Mouse (Mus musculus): ENCODE measurements around the gene Wt1.

Gene Wt1

DNA sequence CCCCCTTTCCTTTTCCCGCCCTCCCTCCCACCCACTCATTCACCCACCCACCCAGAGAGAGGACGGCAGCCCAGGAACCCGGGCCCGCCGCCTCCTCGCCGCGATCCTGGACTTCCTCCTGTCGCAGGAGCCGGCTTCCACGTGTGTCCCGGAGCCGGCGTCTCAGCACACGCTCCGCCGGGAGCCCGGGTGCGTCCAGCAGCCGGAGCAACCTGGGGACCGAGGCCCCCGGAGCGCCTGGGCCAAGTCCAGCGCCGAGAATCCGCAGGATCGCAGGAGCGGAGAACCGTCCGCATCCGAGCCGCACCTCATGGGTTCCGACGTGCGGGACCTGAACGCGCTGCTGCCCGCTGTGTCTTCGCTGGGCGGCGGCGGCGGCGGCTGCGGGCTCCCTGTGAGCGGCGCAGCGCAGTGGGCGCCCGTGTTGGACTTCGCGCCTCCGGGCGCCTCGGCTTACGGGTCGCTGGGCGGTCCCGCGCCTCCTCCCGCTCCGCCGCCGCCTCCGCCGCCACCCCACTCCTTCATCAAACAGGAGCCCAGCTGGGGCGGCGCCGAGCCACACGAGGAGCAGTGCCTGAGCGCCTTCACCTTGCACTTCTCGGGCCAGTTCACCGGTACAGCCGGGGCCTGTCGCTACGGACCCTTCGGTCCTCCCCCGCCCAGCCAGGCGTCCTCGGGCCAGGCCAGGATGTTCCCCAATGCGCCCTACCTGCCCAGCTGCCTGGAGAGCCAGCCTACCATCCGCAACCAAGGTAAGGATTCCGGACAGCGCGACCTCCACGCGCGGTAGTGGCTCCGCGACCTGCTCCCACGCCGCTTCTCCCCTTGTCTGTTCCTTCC lies 582 bp downstream of the Wt1 start:
- no peak for DNase-seq (ENCODE audit: low spot score)

DNA sequence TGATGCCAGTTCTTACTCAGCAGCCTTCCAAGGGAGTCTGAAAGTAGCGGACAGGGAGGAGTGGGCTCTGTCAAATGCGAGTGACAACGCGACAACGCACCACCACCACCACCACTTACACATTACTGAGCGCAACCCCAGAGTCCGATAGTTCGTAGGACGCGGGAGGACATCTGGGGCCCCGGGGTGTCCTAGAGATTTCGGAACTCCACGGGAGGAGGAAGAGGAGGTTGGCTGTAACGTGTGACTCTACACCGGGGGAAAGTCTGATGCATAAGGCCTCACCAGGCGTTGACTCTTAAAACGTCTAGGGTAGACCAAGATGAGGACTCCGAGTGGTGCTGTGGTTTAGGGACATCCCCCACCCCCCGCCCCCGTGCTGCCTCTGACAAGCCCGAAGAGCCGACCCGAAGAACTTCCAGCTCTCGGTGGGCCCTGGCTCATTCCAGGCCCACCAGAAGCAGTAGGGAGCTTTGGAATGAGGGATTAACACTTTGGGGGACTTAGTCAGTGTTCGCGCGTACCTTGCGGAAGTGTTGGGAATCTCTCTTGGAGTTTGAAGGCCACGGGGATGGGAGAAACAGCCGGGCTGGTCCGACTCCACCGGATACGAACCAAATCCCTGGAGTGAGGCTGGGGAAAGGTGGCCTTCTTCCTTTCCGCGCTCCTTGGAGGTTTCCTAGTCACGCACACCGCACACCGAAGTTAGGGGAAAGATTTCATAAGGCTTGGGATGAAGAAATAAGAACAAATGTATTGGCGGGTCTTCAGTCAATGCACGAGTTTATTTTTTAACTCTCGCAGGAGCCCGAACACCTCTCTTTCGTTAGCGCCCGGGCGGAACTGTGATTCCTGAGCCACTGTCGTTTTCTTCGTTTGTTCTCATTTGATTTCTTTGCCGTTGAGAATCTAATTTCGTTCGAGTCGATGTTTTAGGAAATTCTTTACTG lies 1.5 kb downstream of the Wt1 start:
- DNase-seq (ENCODE audit: low spot score): no peak

DNA sequence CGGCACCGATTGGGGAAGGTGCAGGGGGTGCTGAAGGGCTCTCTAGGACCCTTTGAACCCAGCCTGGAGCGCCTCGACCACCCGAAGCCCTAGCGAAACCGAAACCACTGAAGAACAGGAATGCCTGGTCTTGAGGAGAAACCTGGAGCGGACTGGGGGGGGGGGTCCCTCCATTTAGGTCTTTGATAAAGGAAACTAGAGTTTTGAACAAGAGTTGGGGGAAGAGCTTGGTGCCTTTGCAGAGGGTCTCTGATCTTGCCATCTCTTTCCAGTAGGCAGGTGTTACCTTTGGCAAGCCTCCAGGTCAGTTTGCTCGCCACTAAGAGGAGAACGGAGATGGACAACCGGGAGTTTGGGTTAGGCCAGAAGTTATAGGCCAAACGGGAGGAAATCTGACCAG lies 2.2 kb downstream of the Wt1 start:
- no peak for DNase-seq (ENCODE audit: low spot score)

DNA sequence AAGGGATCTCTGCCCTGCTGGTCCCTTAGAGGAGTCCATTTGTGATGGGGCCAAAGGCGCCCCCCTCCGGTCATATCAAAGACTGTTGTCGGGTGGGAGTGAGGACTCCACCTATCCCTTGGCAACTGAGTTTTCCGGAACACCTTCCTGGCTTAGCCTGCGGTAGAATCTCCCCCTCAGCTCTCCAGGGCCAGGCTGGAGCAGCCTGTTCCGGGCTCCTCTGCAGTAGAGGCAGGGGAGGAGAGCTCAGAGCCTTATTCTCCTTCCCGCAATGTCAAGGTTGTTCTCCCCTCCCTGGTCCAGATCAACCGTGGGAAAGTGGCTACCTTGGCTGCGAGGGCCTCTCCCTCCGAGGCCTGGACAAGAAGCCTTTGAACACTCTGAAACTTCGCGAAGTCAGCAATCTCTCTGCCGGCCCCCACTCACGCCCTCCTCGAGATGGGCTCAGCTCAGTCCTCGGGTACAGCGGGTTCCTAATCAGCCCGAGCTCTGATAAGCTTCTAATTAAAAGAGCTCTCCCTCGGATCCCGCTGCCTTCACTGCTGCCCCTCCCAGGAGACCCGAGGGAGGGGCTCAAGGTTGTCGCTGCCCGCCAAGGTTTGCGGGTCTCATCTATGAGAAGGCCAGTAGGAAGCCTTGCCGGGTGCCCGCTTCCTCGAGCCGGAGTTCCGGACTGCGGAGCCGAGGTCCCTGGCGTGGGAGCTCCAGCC lies 4.2 kb downstream of the Wt1 start:
- DNase-seq (ENCODE audit: low spot score): no peak

DNA sequence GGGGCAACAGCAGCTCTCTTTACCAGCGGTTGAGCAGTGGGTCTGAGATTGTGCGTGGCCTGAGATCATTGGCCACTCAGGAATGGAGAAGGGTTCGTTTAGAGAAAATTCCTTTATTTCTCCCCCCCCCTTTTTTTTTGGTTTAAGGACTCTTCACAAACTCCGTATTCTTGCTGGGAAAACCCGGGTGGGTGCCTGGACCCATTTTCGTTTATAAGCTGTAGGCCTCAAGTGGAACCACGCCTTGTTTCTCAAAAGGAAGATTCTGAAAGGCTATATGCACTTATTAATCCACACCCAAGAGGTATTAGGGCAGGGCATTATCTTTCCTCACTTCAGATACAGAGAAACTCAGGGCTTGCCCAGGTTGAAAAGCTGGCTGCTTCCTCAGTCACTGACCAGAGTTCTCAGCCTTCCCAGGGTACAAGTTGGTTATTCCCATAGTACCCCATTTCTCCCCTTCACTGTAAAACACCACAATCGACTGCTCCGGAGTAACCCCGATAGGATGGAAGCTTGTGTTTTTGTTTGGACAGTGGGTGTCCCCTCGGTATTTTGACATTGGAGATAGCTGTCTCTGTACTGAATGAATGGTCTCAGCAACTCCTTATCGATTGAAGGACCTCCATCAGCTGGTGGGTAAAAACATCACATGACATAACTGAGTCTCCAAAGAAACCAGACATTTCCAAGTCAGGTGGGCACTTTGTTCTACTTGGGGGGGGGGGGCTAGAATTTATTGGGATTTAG lies 4.9 kb downstream of the Wt1 start:
- no peak for DNase-seq (ENCODE audit: low spot score)

DNA sequence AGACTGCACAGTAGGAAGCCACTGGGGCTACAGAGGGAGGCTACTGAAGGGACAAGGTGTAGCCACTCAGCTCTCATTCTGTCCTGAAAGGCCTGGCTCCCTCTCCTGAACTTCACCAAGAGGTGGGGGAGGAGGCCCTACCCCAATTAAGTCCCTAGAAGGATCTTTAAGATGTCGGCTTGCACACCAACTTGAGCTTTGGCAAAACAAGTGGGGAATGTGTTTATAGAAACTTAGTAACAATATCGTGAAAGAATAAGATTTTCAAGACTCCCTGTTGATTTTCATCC lies 5.4 kb downstream of the Wt1 start:
- DNase-seq (ENCODE audit: low spot score): no peak

DNA sequence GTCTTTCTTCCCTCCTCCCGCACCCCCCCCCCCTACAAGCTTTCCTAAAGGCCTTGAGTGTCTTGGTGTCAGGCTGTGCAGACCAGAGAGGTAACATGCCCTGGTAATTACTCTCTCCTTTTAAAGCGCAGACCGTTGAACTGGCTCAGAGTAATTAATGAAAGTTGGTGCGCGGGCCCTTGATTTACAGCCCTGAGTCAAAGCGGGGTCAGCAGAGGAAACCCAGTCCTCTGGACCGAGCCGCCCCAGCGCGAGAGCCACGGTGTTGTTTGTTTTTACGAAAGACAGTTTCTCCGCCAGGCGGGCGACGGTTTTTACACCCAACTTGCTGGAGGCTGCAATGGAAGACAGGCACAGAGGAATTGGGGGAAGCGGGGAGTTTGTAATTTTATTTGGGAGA lies 6.0 kb downstream of the Wt1 start:
- peak; percentile 66 for DNase-seq (ENCODE audit: low spot score)

DNA sequence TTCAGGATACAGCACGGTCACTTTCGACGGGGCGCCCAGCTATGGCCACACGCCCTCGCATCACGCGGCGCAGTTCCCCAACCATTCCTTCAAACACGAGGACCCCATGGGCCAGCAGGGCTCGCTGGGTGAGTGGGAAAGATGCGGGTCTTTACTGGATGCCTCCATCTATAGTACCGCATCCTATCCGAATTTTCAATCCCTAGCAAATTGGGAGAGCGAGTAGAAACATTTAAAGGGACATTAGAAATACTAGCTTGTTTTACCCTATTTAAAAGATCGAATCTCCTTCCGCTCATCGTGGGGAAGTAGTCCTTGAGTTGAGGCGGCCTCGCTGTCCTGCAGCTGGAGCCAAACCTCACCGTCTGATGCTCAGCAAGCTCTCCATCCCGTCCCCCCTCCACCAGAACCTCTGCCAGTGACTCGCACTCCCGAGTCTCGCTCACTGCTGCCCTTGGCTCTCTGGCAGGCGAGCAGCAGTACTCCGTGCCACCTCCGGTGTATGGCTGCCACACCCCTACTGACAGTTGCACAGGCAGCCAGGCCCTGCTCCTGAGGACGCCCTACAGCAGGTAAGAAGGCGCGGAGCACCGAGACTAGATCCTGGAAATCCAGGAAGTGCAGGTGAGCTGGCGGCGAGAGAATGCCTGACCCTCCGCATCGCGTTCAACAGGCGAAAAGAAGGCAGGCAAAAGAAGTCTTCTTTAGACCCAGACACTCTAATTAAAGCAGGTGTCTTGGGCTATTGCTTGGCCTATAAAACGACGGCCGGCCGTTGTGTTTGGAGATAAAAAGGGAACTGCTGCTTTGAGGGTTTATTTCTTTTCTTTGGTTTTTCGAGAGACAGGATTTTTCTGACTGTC lies 6.8 kb downstream of the Wt1 start:
- DNase-seq (ENCODE audit: low spot score): no peak

DNA sequence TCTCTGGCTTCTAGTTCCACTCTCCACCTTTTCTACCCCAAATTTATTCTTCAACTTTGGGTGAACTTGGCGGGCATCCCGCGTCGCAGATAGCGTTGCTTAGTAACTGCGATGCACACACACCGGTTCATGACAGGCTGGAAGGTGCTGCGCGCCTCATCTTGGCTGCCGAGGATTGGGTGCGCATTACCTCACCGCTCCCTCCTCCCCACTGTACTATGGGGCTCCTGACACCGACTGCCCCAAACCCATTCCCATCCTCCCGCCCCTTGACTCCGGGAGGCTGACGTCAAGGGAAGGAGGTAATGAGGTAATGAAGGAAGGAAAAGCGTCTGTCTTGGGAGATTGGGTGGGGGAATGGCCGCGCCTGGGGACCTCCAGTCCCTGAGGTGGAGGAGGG lies 8.0 kb downstream of the Wt1 start:
- DNase-seq (ENCODE audit: low spot score): no peak

DNA sequence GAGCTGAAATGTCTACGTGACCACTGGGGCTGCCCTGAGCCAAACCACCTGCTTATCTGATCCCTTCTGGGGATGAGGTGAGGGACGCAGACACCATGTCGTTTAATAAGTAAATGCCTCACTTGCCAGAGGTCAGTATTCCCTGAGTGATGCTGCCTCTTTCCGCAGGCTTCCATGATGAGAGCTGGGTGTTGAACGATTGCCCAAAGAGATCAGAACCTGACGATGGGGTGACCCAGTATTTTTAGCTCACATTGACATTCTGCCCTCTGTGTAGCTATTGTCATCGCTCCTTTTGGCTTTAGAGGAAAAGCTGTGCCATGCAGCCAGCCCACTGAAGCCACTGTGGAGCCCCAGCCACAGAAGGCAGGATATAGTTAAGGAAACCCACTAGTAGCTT lies 13.1 kb downstream of the Wt1 start:
- no peak for DNase-seq (ENCODE audit: low spot score)

DNA sequence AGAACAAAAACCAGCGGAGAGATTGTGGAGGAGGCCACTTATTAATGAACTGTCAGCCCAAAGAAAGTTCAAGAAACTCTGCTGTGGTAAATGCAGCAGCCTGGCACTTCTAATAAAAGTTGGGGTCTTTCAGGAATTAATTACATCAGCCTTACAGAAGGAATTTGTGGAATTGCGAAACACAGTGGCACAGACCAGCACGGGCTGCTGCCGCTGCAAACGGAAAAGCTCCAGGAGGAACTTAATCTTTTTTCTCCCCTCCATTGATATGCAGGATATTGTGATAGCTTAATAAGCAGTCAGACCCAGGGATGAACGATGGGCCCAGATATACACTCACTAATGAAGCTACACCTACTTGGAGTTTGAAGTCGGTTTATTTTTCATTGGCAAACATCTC lies 15.0 kb downstream of the Wt1 start:
- no peak for DNase-seq (ENCODE audit: low spot score)

DNA sequence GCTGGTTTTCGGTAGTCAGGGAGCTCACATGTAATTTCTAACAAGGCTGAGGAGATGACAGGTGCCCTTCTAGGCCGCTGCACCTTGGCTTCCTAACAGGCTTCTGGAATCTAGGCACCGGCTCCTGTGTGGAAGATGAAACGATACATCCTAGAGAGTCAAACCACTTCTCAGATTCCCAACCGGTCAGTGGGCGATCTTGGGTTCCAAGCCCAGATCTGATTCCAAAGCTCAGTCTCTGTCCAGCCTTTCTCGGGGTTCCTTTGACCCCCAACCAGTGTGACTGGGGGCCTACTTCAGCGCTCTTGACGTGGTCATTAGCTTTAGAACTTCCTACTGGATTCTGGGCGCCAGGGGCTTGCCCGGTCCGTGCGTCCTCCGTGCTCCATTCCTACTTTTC lies 17.4 kb downstream of the Wt1 start:
- no peak for DNase-seq (ENCODE audit: low spot score)

DNA sequence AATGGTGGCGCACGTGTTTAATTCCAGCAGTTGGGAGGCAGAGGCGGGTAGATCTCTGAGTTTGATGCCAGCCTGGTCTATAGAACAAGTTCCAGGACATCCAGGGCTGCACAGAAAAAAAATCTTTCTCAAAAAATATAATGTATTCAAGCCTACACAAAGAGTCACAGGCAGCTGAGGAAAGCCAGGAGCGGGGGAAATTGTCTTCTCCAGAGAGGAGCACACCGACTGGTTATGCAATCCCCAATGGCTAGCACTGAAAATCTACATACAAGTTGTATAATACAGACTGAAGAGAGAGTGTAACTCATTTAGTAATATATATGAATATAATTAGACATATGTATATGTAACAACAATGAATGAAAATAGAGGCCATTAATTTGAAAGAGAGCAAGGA lies 25.2 kb downstream of the Wt1 start:
- DNase-seq (ENCODE audit: low spot score): no peak

DNA sequence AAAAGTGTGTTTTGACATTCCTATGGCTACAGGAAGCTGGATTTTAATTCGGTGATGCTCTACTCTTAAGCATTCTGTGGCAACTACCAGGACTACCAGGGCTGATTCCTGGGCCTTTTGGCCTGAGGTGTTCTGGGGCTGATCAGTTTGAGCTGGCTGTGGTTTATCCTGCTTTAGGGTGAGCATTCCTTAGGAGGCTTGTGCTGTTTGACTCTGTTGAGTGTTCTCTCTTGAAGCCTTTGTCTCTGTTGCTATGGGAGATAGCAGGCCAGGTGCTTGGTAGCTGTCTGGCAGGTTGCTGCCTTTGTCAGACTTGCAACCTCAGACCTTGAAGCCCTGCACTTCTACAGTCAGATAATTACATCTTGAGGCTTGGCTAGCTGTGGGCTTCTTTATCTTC lies 26.7 kb downstream of the Wt1 start:
- no peak for DNase-seq (ENCODE audit: low spot score)

DNA sequence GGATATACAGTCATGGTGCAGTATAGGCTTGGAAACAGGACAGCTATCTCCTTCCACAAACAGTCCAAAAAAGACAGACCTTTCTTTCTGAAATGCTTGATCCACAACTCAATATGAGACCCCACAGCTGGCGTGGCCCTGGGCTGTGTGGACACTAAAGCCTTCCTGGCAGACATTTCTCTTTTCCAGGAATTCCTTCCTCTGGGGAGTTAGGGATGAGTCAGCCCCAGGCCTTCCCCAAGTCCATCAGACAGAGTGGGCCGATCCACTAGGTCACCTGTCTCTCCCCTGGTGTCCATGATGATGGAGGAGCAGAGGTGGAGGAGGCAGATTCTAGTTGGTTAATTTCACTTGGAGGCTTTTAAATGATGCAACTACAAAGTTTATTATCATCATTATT lies 34.6 kb downstream of the Wt1 start:
- DNase-seq (ENCODE audit: low spot score): no peak

DNA sequence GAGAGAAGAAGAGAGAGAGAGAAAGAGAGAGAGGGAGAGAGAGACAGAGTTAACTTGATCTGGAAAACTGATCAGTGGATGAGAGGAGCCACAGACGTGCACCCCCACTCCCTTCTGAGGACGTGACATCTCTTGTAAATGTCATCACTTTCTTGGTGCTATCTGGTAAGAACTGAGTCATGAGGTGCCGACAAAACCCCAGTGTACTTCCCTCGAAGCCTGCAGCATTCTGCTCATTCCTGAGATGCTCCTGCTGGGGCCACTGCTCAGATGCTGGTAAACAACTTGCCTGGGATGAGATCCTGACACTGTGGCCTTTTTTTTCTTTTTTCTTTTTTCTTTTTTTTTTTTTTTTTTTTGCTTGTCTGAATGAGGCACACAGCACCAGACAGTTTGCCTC lies 36.4 kb downstream of the Wt1 start:
- no peak for DNase-seq (ENCODE audit: low spot score)

DNA sequence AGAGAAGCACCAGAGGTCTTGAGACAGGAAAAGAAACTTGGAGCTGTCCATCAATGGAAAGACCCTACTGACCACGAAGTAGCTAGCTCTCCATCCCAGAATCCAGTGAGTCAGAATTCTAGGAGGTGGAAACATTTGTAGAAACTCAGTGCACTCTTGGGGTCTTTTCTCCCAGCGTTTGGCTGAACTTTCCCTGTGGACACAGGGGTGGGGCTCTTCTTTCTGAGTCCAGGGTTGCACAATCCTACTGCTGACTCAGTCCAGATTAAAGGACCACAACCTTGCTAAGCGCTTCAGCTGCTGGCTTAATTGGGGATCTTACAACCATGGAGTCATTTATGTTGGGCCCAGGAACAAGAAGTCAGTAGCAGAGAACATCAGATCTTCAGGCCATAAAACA lies 41.8 kb downstream of the Wt1 start:
- DNase-seq (ENCODE audit: low spot score): no peak

DNA sequence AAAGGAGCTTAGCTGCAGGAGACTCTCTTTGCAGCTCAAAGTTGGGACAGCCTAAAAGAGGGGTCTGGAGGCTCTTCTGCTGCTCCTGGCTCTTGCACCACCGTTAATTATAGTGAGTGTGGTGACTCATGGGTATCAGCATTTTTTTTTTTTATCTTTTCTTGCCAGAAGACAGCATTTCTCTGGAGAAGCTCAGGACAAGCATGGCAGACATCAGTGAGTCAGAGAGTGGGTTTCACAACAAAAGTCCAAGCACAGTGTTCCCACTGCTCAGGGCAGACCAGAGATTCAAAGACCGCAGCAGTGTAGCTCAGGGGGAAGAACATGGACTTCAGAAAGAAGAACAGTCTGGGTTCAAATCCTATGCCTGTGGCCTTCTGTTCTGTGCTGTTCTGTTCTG lies 47.9 kb downstream of the Wt1 start:
- no peak for DNase-seq (ENCODE audit: low spot score)

DNA sequence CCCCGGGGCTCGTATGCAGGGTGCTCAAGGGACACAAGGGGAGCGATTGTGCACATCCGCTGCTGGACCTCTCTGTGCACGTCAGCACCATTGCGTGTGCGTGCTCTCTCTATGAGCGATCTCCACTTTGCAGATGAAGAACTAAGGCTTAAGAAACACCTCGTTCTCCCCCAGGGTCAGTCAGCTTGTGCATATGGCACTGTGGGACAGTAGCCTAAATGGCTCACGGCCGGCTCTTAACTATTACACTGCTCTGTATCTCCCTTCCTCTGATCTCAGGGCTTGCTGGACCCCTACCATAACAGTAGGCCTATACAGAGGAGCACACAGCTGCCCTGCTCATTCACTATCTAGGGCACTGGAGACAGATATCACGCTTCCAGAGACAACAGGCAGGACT lies 52.5 kb downstream of the Wt1 start:
- DNase-seq (ENCODE audit: low spot score): no peak

DNA sequence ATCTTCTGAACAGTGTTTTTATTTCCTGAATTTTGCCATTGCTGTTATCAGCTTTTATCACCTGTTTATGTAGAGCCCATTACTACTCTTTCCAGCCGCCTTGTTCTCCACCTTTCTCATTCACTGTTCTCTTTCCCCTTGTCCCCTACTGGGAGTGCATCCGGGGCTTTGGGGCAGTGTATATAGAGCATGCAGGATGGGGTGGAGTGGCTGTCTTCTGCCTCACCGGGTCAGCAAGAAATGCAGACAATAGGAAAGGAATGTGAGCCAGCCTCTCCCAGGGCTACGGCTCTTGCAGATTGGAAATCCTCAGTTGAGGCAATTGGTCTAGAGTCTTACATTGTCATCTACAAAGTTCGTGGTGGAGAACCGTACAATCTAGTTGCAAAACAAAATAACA lies 56.2 kb downstream of the Wt1 start:
- no peak for DNase-seq (ENCODE audit: low spot score)

DNA sequence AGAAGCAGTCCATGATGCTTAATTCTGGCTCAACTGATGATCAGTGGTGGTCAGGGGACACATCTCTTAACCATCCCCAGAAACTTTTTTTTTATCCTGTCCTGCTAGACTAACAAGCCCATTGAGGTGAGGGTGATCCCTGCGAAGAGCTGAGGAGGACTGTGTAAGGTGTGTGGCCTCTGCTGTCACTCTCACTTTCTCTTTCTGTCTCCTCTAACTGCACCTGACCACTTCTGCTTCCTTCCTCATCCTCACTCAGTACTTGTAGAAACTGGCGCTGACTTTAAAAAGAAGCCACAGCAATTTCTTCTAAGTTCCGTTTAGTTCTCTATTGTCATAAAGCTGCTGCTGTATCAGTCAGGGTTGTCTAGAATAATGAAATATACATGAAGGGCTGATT lies 58.8 kb downstream of the Wt1 start:
- DNase-seq (ENCODE audit: low spot score): no peak

Measured in embryo, embryonic 10 days (tissue).